Mouse (Mus musculus) neural tube, embryonic 14.5 days (tissue): ENCODE data around the gene Smg6. TPM values are rescaled to one million over a fixed set of nuclear protein-coding genes. Genes with fewer than 3 reads are reported as not detected.

Experiments
- ATAC-seq: fragments of 200-750 bp; cut with Nextera tagmentation; 2 replicates; pipeline ENCODE4 v1.8.0; 2017; ENCODE audit warnings: low read depth, mild to moderate bottlenecking, moderate TSS enrichment, moderate library complexity
- H3K27ac ChIP-seq: fragments of 300-500 bp; sonication (generic); 2 replicates; pipeline ENCODE4 v1.5.1; 2014; ENCODE audit warnings: low read depth, mild to moderate bottlenecking, control low read depth, low read length, moderate library complexity, mixed read lengths
- H3K27me3 ChIP-seq: fragments of 300-500 bp; sonication (generic); 2 replicates; pipeline ENCODE4 v1.6.1; 2014; ENCODE audit warnings: low read length; ENCODE audit not compliant: control insufficient read depth, insufficient read depth
- H3K36me3 ChIP-seq: fragments of 300-500 bp; sonication (generic); 2 replicates; pipeline ENCODE4 v1.6.1; 2014; ENCODE audit warnings: low read length, mixed read lengths; ENCODE audit not compliant: control insufficient read depth, insufficient read depth
- H3K4me1 ChIP-seq: fragments of 300-500 bp; sonication (generic); 2 replicates; pipeline ENCODE4 v1.6.1; 2014; ENCODE audit warnings: low read length; ENCODE audit not compliant: control insufficient read depth, insufficient read depth
- H3K4me2 ChIP-seq: fragments of 300-500 bp; sonication (generic); 2 replicates; pipeline ENCODE4 v1.6.1; 2014; ENCODE audit warnings: mild to moderate bottlenecking, low read depth, low read length, control low read depth
- H3K4me3 ChIP-seq: fragments of 300-500 bp; sonication (generic); 2 replicates; pipeline ENCODE4 v1.5.1; 2014; ENCODE audit warnings: low read depth, low read length, control low read depth, mixed read lengths
- H3K9ac ChIP-seq: fragments of 300-500 bp; sonication (generic); replicated peaks from 2 replicates; pipeline ENCODE4 v1.6.1; 2014; ENCODE audit warnings: low read depth, mild to moderate bottlenecking, control low read depth, low read length, mixed read lengths
- H3K9me3 ChIP-seq: fragments of 300-500 bp; sonication (generic); 2 replicates; pipeline ENCODE4 v1.6.1; 2016; ENCODE audit warnings: low read length; ENCODE audit not compliant: control insufficient read depth
- WGBS: fragments of 180-500 bp; shearing (Covaris S2); extraction: QIAGEN DNeasy Blood & Tissue Kit; methylation state at CpG from one replicate; pipeline ENCODE4 v1.1.7; 2014; 5-methylcytosine and 5-hydroxymethylcytosine counted together
- polyA plus RNA-seq: library from polyadenylated mRNA; unstranded; fragments of >200 nt; fragmentation: Nextera tagmentation; extraction: Ambion mirVana; gene quantifications from 2 replicates; pipeline ENCODE4 v1.2.1, GENCODE M21; 2014

Gene Smg6
- polyA plus RNA-seq, 1 experiment from 2014 or later: 13.7 TPM

DNA sequence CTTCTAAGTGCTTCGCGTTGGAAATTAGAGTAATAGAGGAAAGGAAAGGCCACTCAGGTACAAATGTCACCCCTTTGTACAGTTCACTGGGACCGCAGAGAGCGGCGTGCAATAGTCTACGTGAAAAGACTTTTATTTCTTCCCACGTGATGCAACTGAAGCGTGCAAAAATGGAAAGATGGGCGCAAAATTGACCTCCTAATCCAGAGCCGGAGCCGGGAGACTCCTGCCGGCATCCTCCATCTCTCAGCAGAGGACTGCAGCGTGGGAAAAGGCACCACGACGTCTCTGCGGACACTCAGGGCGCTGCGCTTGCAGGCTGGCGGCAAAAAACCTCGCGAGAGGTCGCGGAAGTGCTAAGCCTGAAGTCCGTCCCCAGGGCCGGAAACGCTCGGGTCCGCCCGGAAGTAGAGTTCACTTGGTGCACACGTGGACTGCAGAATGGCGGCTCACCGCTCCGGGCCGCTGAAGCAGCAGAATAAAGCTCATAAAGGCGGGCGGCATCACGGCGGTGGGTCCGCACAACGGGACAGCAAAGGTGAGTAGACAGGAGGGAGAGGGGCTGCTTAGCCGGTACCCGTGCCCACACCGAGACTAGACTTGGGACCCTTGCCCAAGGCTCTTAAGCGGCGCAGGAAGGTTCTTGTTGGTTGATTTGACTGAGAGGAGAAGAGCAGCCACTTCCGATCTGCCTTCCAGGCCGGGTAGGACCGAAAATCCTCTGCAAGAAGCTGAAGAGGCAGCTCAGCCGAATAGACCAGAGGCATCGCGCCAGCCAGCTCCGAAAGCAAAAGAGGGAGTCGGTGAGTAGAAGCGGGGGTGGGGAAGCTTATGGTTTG is 27.7 kb upstream of the Smg6 start, which contains the start of gene Tsr1:
Tsr1 (plus strand) TSS at position 394 of the 839 bp plus-strand sequence.
- H3K9ac ChIP-seq: peak within 1 kb of the TSS; percentile 86
- WGBS: under 1% methylated on average over 54 of the region's 54 CpGs

GRCm38 (mm10) chr11:74898517-74898827 is 27.2 kb upstream of the Smg6 start:
- H3K36me3 ChIP-seq: peaks cover 30% of the 10 kb centered on the region
- peak overlapping the region; percentile 76 for H3K4me2 ChIP-seq
- peaks cover 16% of the 10 kb centered on the region for H3K4me1 ChIP-seq
- H3K27me3 ChIP-seq: no peaks in the 10 kb centered on the region
- H3K9me3 ChIP-seq: no peaks in the 10 kb centered on the region
- H3K27ac ChIP-seq: peak overlapping the region; percentile 84
- H3K9ac ChIP-seq: peak overlapping the region; percentile 57
- peak overlapping the region; percentile 81 for H3K4me3 ChIP-seq
- under 1% methylated on average over 7 of the region's 7 CpGs for WGBS
- no peak for ATAC-seq

More for the DNA sequence above, 27.7 kb upstream of the Smg6 start, which contains the start of gene Tsr1:
- Histone ChIP-seq H3K4me3 (peak within 1 kb of the TSS; percentile 81), H3K36me3 (peaks cover 24% of the 10 kb centered on the region), H3K27me3 (no peaks in the 10 kb centered on the region), H3K4me1 (peaks cover 16% of the 10 kb centered on the region), H3K27ac (peak within 1 kb of the TSS; percentile 84), H3K4me2 (peak within 1 kb of the TSS; percentile 76), H3K9me3 (no peaks in the 10 kb centered on the region)
- peak; percentile 77 for ATAC-seq

DNA sequence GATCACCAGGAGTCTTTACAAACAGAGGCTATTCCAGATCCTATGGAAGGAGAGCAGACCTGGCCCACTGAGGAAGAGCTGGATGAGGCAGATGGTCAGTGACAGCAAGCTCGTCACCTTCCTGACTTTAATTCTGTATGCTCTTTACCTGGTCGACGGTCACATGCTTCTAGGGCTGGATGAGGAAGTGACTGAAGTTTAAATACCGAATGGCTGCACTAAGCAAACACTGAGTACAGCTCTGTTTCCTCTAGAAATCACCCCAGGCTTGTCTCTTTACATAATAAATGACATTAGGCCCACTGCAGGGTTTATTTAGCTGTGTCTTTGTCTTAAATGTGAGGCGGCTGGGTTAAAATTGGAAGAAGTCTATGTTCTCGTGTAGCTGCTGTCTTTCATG is 24.1 kb upstream of the Smg6 start:
- Histone ChIP-seq H3K4me2 (no peak overlapping the region), H3K4me3 (no peak overlapping the region), H3K27me3 (no peaks in the 10 kb centered on the region), H3K4me1 (peaks cover 7% of the 10 kb centered on the region), H3K36me3 (peaks cover 60% of the 10 kb centered on the region), H3K27ac (no peak overlapping the region), H3K9me3 (no peaks in the 10 kb centered on the region), H3K9ac (no peak overlapping the region)
- no peak for ATAC-seq
- 94% methylated on average over 6 of the region's 6 CpGs for WGBS

DNA sequence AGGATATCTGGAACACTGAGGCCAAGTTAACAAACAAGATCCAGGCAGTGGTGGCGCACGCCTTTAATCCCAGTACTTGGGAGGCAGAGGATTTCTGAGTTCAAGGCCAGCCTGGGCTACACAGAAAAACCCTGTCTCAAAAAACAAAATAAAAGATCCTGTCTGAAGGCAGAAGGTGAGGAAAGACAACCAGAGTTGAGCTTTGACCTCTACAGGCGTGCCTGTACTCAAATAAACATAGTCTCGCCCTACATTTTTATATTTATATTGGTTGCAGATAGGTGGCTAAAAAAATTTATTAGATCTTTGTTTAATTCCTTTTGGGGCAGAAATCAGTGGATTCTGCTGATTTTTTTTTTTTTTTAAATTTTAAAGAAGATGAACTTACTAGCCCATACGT is 23.2 kb upstream of the Smg6 start:
- Histone ChIP-seq H3K4me3 (no peak overlapping the region), H3K4me1 (peaks cover 7% of the 10 kb centered on the region), H3K27me3 (no peaks in the 10 kb centered on the region), H3K9ac (no peak overlapping the region), H3K9me3 (no peaks in the 10 kb centered on the region), H3K36me3 (peaks cover 69% of the 10 kb centered on the region), H3K27ac (no peak overlapping the region), H3K4me2 (no peak overlapping the region)
- 97% methylated on average over 5 of the region's 5 CpGs for WGBS
- no peak for ATAC-seq

DNA sequence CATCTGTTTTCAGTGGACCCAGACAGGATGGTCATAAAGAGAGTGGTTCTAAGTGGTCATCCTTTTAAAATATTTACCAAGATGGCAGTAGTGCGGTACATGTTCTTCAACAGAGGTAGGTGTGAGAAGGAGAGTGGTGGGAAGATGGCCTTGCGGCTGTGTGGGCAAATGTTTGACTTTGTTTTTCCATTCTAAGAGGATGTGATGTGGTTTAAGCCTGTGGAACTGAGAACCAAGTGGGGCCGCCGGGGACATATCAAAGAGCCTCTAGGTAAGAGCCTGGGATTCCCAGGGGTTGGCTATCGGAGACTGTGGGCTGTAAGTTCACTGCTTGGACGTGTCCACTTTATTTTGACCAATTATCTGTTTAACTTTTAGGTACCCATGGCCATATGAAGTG is 17.8 kb upstream of the Smg6 start:
- H3K9ac ChIP-seq: no peak overlapping the region
- H3K36me3 ChIP-seq: peaks cover 66% of the 10 kb centered on the region
- no peaks in the 10 kb centered on the region for H3K4me1 ChIP-seq
- 97% methylated on average over 6 of the region's 6 CpGs for WGBS
- no peak overlapping the region for H3K4me2 ChIP-seq
- no peak overlapping the region for H3K27ac ChIP-seq
- H3K4me3 ChIP-seq: no peak overlapping the region
- H3K9me3 ChIP-seq: no peaks in the 10 kb centered on the region
- no peaks in the 10 kb centered on the region for H3K27me3 ChIP-seq
- ATAC-seq: no peak

- 88% methylated on average over 12 of the region's 12 CpGs for WGBS
- no peak for ATAC-seq
- Histone ChIP-seq H3K9me3 (no peaks in the 10 kb centered on the region), H3K4me1 (no peaks in the 10 kb centered on the region), H3K9ac (no peak overlapping the region), H3K27me3 (no peaks in the 10 kb centered on the region), H3K36me3 (peaks cover 56% of the 10 kb centered on the region), H3K27ac (no peak overlapping the region), H3K4me2 (no peak overlapping the region), H3K4me3 (no peak overlapping the region)
Observed at GRCm38 (mm10) chr11:74908618-74909399, 16.8 kb upstream of the Smg6 start.

DNA sequence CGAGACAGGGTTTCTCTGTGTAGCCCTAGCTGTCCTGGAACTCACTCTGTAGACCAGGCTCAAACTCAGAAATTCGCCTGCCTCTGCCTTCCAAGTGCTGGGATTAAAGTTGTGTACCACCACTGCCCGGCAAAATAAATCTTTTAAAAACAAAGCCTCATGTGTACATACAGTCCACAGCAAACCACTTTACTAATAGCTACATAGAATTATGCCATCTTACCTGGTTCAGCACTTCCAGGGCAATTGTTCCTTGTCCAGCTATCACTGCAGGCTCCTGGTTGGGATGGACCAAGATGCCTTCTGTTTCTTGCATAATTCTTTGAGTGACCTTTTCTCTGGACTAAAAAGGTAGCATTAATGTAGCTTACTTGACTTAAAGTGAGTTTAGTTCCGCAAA is 15.6 kb upstream of the Smg6 start:
- Histone ChIP-seq H3K4me3 (no peak overlapping the region), H3K9ac (no peak overlapping the region), H3K27ac (no peak overlapping the region), H3K9me3 (no peaks in the 10 kb centered on the region), H3K27me3 (no peaks in the 10 kb centered on the region), H3K4me1 (no peaks in the 10 kb centered on the region), H3K36me3 (peaks cover 45% of the 10 kb centered on the region), H3K4me2 (no peak overlapping the region)
- WGBS: 89% methylated on average over 4 of the region's 4 CpGs
- ATAC-seq: no peak

GRCm38 (mm10) chr11:74912492-74912891 is 13.1 kb upstream of the Smg6 start:
- H3K36me3 ChIP-seq: peaks cover 20% of the 10 kb centered on the region
- H3K4me3 ChIP-seq: no peak overlapping the region
- H3K27me3 ChIP-seq: no peaks in the 10 kb centered on the region
- no peak overlapping the region for H3K9ac ChIP-seq
- no peaks in the 10 kb centered on the region for H3K4me1 ChIP-seq
- no peaks in the 10 kb centered on the region for H3K9me3 ChIP-seq
- WGBS: 90% methylated on average over 3 of the region's 3 CpGs
- ATAC-seq: no peak
- no peak overlapping the region for H3K4me2 ChIP-seq
- H3K27ac ChIP-seq: no peak overlapping the region

- Histone ChIP-seq H3K27me3 (no peaks in the 10 kb centered on the region), H3K4me2 (no peak overlapping the region), H3K4me1 (no peaks in the 10 kb centered on the region), H3K4me3 (no peak overlapping the region), H3K9me3 (no peaks in the 10 kb centered on the region), H3K9ac (no peak overlapping the region), H3K36me3 (peaks cover 5% of the 10 kb centered on the region; the same call in 1 of the 2 replicates), H3K27ac (no peak overlapping the region)
- 84% methylated on average over 6 of the region's 6 CpGs for WGBS
- no peak for ATAC-seq
Observed at GRCm38 (mm10) chr11:74919249-74919648, 6.4 kb upstream of the Smg6 start.
